Mouse (Mus musculus) T-helper 17 cell (primary cell): ENCODE measurements around the gene Gabarap.

Experiments
- in situ Hi-C, 2 experiments: fragments of 300-600 bp; cut with MboI, MseI; formaldehyde crosslinking; loops; 1 replicate in 1 of 2; 2 replicates in 1 of 2; pipeline ENCODE4 v1.15.1; 2025; ENCODE audit warnings: high pct_unique_total_duplicates in 2 of 2

Gene Gabarap

DNA sequence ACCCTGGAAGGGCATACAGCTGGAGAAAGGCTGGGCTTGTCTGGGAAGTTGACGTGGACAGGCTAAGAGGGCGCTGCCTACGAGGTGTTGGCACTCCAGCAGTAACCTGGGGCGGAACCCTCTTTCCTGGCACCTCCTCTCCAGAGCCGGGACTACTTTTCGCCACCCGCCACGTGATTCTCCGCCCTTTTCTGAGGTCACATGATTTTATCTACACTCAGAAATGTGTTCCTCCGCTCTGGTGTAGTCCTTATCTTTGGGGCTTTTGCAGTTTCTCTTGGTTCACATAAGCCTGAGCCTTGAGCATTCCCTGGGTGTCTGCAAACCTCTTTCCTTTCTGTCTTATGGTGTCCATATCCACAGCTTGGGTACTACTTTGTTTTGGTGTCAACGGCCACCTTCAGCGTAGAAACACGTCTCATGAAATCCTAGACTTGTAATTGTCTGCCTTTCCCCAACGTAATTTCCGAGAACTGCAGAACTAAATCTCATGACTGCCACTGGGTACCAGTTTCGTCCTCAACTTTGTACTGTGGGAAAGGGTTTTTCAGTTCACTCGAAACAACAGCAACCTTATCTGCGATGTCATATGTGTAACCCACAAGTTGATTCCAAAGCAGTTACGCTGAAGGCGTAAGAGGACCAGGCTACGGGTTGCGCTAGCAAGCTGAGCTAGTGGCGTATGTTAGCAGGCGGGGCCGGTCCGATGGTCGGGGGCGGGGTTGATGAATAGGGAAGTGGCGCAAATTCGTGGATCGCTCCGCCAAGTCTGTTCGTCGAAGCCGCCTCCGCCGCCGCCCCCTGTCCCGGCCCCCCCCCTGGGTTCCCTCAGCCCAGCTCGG is at the start of gene Gabarap:
Gene Gabarap (plus strand): TSS at position 294 of the 842 bp plus-strand sequence.
- in situ Hi-C loops, result loop anchor here (5.0 to 10.0 kb wide), 3 partner anchors 576 to 664 kb away; partner anchors contain the start of genes Eno3 (in 1 of the 2), Kdm6b (in 1 of the 2) and Pfn1 (in 1 of the 2)

GRCm38 (mm10) chr11:69945216-69945615 is 45.7 kb upstream of the Gabarap start:
- in situ Hi-C loops, result loop anchor here in 1 of 2 experiments (5.0 kb wide), 1 partner anchor 63 kb away; the partner anchor contains the start of gene Kctd11

DNA sequence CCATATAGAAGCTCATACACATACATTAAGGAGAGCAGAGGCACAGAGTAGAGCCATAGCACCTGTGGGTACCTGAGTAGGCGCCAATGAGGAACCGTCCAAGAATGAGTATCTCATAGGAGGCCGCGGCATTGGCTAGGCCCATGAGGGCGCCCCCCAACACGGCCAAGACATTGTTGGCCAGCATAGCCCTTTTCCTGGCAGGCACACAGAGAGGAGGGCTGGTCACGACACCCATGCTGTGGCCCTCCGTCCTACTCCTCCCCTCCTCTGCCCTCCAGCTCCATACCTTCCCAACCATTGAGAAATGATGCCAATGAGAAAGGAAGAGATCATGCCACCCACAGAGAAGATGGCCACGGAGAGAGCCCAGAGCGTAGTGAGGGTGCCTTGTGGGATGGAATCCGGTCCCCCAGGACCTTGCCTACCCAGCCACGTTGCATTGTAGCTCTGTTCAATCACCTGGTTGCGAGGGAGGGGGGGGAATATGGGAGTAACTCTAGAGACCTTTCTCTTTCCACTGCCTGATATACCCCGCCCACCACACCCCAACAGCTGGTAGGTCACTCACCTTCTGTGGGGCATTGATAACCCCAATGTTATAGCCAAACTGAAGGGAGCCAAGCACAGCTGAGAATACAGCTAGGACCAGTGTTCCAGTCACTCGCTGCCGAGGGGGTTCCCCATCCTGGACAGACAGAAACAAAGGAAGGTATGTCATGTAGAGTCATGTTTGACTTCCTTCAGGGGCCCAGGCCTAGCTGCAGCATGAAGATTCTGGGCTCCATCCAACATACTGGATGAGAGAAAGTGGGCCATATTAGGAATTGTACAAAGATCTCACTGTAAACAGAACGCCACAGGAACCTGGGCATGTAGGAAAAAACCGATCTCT is 44.7 kb upstream of the Gabarap start:
- in situ Hi-C loops, result loop anchor here in 1 of 2 experiments (5.0 kb wide), 1 partner anchor 64 kb away; the partner anchor contains the start of gene Kctd11

DNA sequence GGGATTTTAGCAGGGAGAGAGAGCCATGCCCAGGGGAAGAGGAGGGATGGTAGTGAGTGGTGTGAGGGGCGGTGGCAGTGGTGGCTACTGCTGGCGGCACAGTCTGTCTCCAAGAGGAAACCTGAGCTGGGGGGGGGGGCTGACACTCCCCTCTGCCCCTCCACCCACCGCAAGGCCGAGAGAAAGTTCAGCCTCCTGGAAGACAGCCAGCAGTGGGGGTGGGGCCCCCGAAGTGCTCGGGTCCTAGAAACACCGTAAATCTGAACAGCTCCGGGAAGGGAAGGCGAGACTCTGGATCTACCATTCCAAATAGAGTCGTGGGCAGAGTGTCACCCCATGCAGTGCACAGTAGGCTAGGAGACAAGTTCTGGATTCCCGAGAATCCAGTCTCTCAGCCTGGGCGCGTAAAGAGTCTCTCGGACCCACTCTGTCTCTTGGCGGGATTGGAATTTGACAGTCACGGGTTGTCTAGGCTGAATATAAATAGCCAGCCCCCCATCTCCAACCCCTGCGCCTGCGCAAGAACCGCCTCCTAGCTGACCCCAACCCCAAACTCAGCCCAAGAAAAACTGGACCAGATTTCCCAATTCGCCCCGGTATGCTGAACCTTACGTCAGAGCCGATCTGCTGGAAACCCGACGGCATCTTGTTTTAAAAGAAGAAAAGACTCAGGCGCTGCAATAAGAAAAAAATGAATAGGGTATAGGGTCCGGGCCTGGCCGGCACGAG is 43.4 kb upstream of the Gabarap start:
- in situ Hi-C loops, result loop anchor here in 1 of 2 experiments (5.0 kb wide), 1 partner anchor 65 kb away; the partner anchor contains the start of gene Kctd11

DNA sequence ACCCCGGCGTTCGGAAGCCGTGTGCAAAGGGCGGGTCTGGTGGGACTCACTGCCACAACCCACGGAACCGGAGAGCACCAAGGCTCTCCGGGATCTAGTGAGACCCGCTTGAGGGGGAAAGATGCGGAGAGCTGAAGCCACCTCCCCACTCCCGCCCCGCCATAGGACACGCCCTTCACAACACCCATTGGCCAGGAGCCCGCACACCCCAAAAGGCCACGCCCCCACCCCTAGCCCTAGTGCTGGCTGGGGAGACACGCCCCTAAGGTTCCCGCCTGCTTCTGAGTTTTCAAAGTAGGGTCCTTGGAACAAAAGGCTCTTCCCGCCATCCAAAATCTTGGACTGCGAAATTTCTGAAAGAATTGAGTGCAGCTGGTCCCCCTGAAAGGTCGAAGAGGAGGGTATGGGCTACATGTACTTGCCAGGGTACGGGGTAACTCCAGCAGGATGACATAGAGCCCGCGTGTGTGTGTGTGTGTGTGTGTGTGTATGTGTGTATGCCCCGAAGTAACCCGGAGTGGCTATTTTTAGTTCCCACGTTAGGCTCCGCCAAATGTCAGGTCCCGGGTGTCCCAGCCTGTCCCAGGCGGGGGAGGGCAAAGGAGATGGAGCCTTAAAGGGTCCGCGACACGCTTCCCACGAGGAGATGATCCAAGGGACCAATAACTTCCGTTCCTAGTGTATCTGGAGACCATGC is 42.7 kb upstream of the Gabarap start, which contains the start of gene Slc2a4:
Gene Slc2a4 (minus strand): TSS at position 123 of the 697 bp plus-strand sequence.
- in situ Hi-C loops, result loop anchor here in 1 of 2 experiments (5.0 kb wide), 1 partner anchor 66 kb away; the partner anchor contains the start of gene Kctd11

DNA sequence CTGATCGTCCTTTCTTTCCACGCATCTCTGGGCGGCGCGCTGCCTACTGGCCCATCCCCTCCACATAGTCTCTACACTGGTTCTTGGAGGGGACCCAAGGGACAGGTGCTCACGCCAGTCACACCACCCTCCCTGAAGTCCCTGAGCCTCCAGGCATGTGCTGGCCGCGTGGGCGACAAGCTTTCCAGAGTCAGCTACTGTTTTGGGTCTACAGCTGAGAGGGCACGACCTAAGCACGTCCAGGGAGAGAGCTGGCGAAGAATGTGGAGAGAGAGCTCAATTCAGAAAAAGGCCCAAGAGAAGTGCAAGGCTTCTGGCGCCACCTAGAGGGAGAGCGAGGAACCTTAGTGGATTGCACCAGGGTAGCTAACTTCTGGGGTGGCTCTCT is 42.2 kb upstream of the Gabarap start:
- in situ Hi-C loops, result loop anchor here in 1 of 2 experiments (5.0 kb wide), 1 partner anchor 66 kb away; the partner anchor contains the start of gene Kctd11

DNA sequence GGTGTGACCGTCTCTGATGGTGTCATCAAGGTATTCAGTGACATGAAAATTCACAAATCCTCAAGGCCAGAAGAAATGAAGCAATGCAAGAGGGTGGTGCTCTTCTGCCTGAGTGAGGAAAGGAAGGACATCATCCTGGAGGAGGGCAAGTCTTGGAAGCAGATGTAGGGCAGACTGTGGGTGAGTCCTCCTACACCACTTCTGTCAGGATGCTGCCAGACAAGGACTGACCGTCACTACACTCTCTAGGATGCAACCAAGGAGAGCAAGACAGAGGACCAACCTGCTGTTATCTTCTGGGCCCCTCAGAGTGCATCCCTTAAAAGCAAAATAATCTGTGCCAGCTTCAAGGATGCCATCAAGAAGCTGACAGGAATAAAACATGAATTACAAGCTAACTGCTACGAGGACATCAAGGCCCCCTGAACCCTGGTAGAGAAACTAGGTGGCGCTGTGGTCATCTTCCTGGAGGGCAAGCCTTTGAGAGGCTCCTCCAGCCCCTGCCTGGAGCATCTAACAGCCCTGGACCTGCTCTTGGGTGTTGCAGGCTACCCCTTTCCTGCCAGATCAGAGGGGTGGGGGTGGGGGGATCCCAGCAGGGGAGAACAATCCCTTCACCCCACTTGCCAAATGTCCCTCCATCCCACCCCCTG is 40.0 kb upstream of the Gabarap start:
- in situ Hi-C loops, result loop anchor here in 1 of 2 experiments (10.0 kb wide), 1 partner anchor 254 kb away; no protein-coding TSS in a partner anchor

- in situ Hi-C loops, result loop anchor here in 1 of 2 experiments (10.0 kb wide), 1 partner anchor 253 kb away; no protein-coding TSS in a partner anchor
Measured at GRCm38 (mm10) chr11:69952274-69952673, 38.7 kb upstream of the Gabarap start.

DNA sequence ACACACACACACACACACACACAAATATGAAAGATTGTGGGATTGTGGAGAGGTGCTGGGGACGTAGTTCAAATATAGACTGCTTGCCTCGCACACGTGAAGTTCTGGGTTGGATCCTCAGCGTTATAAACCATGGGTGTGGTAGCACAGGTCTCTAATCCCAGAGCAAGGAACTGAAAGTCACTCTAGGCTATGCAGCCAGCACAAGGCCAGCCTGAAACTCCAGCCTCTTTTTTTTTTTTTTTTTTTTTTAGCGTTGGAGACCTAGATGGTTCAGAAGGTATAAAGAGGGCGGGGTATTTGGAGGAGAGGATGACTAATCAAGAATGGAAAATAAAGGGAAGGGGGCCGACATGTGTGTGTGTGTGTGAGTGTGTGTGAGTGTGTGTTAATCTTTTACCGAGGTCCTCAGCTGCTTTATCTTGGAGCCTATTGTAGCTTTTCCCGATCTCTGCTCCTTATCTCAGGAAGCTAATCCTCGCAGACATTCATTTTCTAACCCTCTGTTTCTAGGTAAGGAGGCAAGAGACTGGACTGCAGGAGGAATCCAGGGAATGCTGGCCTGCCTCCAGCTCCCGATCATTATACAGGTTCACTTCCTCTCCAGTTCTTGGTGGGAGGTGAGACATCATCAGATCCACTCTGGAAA is 37.6 kb upstream of the Gabarap start:
- in situ Hi-C loops, result loop anchor here in 1 of 2 experiments (10.0 kb wide), 1 partner anchor 251 kb away; no protein-coding TSS in a partner anchor

DNA sequence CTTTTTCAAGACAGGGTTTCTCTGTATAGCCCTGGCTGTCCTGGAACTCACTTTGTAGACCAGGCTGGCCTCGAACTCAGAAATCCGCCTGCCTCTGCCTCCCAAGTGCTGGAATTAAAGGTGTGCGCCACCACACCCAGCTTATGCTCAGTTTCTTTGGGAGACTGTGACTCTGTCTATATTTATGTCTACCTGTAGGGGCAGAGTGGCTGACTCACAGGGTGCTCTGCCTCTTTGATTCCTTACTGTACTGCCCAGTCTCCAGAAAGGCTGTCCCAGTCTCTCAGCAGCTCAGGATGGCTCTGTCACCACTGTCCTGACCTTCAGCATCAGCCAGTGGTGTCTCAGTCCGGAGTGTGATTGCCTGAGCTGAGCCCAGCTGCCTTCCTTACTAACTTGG is 35.3 kb upstream of the Gabarap start:
- in situ Hi-C loops, result loop anchor here in 1 of 2 experiments (10.0 kb wide), 1 partner anchor 249 kb away; no protein-coding TSS in a partner anchor

GRCm38 (mm10) chr11:69956218-69956617 is 34.7 kb upstream of the Gabarap start:
- in situ Hi-C loops, result loop anchor here in 1 of 2 experiments (10.0 kb wide), 1 partner anchor 249 kb away; no protein-coding TSS in a partner anchor

- in situ Hi-C loops, result no loop called here
Measured at GRCm38 (mm10) chr11:69960616-69961015, 30.3 kb upstream of the Gabarap start.

DNA sequence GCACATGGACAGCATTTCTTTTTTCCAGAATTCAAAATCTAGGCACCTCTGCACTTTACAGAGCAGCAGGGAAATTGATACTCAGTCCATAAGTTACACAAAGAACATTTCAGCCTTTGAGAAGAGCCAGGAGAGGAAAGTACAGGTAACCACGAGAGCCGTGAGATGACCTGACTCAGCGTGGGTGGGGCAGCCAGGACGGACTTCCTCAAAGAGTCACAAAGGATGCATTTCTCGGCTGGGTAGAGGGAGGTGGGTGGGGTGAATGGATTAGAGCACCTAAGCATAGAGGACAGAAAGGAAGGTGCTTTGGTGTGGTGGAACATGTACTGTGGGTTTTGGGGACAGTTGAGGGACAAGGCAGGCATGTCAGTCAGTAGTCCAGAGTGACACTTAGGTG is 29.1 kb upstream of the Gabarap start:
- in situ Hi-C loops, result no loop called here

DNA sequence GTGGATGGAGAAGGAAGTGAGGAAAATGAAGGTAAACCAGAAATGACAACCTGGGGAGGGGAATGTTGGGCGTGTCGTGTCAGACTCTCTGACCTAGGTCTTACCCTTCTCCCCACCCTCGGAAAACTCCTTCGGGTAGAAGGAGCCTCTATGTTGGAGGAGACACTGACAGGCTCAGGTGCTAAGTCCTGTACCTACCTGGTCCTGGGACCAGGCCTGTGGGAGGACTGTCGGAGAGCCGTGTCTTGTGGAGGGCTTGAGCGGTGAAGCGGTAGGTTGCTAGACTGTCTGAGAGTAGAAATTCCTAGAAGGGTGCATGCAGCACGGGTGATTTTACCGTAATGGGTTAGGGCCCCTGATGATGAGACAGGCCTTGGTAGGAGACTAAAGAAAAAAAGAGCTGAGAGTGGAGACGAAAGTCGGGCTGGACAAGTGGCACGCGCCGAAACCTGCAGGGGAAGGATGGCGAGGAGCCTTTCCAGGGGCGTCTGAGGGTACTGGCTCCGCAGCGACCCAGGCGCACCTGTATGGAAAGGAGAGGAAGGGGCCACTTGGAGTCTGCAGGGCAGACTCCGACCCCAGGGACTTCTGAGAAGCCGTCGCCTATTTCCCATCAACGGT is 26.2 kb upstream of the Gabarap start, which contains the start of gene Cldn7:
Gene Cldn7 (plus strand): TSS at position 130 of the 621 bp plus-strand sequence.
- in situ Hi-C loops, result no loop called here

DNA sequence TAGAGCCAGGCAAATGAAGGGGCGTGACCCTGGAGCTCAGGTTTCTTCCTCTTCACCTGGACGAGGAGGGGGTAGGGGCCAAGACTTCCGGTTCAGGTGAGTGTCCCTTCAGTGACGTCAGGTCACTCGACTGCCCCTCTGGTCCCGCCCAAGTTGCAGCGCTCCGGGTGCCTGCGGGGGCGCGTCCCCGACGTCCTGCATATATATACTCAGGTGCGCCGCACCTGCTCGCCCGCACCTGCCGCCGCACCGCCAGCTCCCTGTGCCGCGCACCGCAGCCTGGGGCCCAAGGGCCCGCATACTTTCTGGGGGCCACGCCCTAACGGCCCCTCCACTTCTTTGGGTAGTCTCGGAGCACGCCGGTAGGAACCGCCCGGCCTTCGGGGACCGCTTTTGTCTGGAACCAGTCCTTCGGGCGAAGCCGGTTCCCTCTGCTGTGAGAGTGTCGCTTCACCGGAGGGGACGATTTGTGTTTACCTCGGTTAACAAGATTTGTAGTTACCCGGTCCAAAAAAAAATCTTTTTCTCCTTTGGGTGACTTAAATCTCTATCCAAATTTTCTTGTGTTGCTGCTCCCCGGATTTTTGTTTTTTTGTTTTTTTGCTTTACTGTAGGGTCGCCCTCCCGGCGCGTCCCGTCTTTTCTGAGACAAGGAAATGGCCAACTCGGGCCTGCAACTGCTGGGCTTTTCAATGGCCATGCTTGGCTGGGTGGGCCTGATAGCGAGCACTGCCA is 25.5 kb upstream of the Gabarap start:
- in situ Hi-C loops, result no loop called here

- in situ Hi-C loops, result no loop called here
Measured at GRCm38 (mm10) chr11:69966006-69966859, 24.7 kb upstream of the Gabarap start.
